Mouse (Mus musculus) heart, embryonic 15.5 days (tissue): Measurements from ENCODE around the gene Gnb5. TPM values are rescaled to one million over a fixed set of nuclear protein-coding genes. Genes with fewer than 3 reads are reported as not detected.
"Not testable (repeated sequence)": the region's sequence is repeated elsewhere in the genome, so short reads cannot be mapped to it uniquely, and the experiment has no call there.

Experiments used
- ATAC-seq: fragments of 200-750 bp; cut with Nextera tagmentation; replicated peaks from 2 replicates; pipeline ENCODE4 v1.8.0; 2017; ENCODE audit warnings: low read depth, moderate TSS enrichment; ENCODE audit not compliant: insufficient number of reproducible peaks, insufficient read depth, low FRiP score
- H3K27ac ChIP-seq: fragments of 300-500 bp; sonication (generic); 2 replicates; pipeline ENCODE4 v1.5.1; 2015; ENCODE audit warnings: mild to moderate bottlenecking, inconsistent platforms
- H3K27me3 ChIP-seq: fragments of 300-500 bp; sonication (generic); 2 replicates; pipeline ENCODE4 v1.6.1; 2015; ENCODE audit warnings: inconsistent platforms
- H3K36me3 ChIP-seq: fragments of 300-500 bp; sonication (generic); 2 replicates; pipeline ENCODE4 v1.6.1; 2015; ENCODE audit warnings: mild to moderate bottlenecking, inconsistent platforms
- H3K4me1 ChIP-seq: fragments of 300-500 bp; sonication (generic); replicated peaks from 2 replicates; pipeline ENCODE4 v1.6.1; 2015; ENCODE audit warnings: inconsistent platforms
- H3K4me2 ChIP-seq: fragments of 300-500 bp; sonication (generic); 2 replicates; pipeline ENCODE4 v1.6.1; 2015; ENCODE audit warnings: inconsistent platforms, mild to moderate bottlenecking, moderate library complexity
- H3K4me3 ChIP-seq: fragments of 300-500 bp; sonication (generic); 2 replicates; pipeline ENCODE4 v1.5.1; 2015; ENCODE audit warnings: mild to moderate bottlenecking, inconsistent platforms
- H3K9ac ChIP-seq: fragments of 300-500 bp; sonication (generic); 2 replicates; pipeline ENCODE4 v1.6.1; 2015; ENCODE audit warnings: mild to moderate bottlenecking, inconsistent platforms
- H3K9me3 ChIP-seq: fragments of 300-500 bp; sonication (generic); replicated peaks from 2 replicates; pipeline ENCODE4 v1.6.1; 2016; ENCODE audit warnings: inconsistent platforms
- WGBS: fragments of 180-500 bp; shearing (Covaris S2); methylation state at CpG from one replicate; pipeline ENCODE4 v1.1.7; 2015; ENCODE audit warnings: mixed read lengths; 5-methylcytosine and 5-hydroxymethylcytosine counted together
- polyA plus RNA-seq: library from polyadenylated mRNA; unstranded; fragments of >200 nt; fragmentation: Nextera tagmentation; extraction: Ambion mirVana; gene quantifications from 2 replicates; pipeline ENCODE4 v1.2.1, GENCODE M21; 2015

Gene Gnb5
- polyA plus RNA-seq, 1 experiment from 2014 or later: 56.1 TPM

- no peaks in the 10 kb centered on the region for H3K36me3 ChIP-seq
- 76% methylated on average over 4 of the region's 4 CpGs for WGBS
- peaks cover 6% of the 10 kb centered on the region for H3K4me1 ChIP-seq
- no peak overlapping the region for H3K4me3 ChIP-seq
- no peaks in the 10 kb centered on the region for H3K27me3 ChIP-seq
- H3K27ac ChIP-seq: no peak overlapping the region
- no peak overlapping the region for H3K4me2 ChIP-seq
- no peak for ATAC-seq
- H3K9me3 ChIP-seq: no peaks in the 10 kb centered on the region
- H3K9ac ChIP-seq: no peak overlapping the region
These were observed 56.1 kb downstream of the Gnb5 start for GRCm38 (mm10) chr9:75362201-75362600.

- no peak overlapping the region for H3K4me3 ChIP-seq
- WGBS: 41% methylated on average over 5 of the region's 5 CpGs
- H3K4me1 ChIP-seq: peaks cover 6% of the 10 kb centered on the region
- no peak for ATAC-seq
- no peak overlapping the region for H3K27ac ChIP-seq
- no peaks in the 10 kb centered on the region for H3K9me3 ChIP-seq
- H3K4me2 ChIP-seq: no peak overlapping the region
- no peaks in the 10 kb centered on the region for H3K36me3 ChIP-seq
- H3K27me3 ChIP-seq: no peaks in the 10 kb centered on the region
- H3K9ac ChIP-seq: no peak overlapping the region
These were observed 56.9 kb downstream of the Gnb5 start for GRCm38 (mm10) chr9:75363001-75363400.

GRCm38 (mm10) chr9:75363702-75364101, 57.6 kb downstream of the Gnb5 start:
- WGBS: 62% methylated on average over 7 of the region's 7 CpGs

GRCm38 (mm10) chr9:75365195-75365594, 59.1 kb downstream of the Gnb5 start:
- Histone ChIP-seq H3K4me1 (peaks cover 6% of the 10 kb centered on the region), H3K9me3 (no peaks in the 10 kb centered on the region), H3K4me2 (no peak overlapping the region), H3K27ac (no peak overlapping the region), H3K27me3 (no peaks in the 10 kb centered on the region), H3K9ac (no peak overlapping the region), H3K36me3 (no peaks in the 10 kb centered on the region), H3K4me3 (no peak overlapping the region)
- no peak for ATAC-seq
- WGBS: 80% methylated on average over 4 of the region's 4 CpGs

More at GRCm38 (mm10) chr9:75363702-75364101, 57.6 kb downstream of the Gnb5 start:
- H3K36me3 ChIP-seq, H3K27me3 ChIP-seq, H3K4me2 ChIP-seq, H3K9ac ChIP-seq, H3K9me3 ChIP-seq, ATAC-seq, H3K4me1 ChIP-seq, H3K27ac ChIP-seq, H3K4me3 ChIP-seq: not testable (repeated sequence)

GRCm38 (mm10) chr9:75366191-75366590, 60.1 kb downstream of the Gnb5 start:
- H3K36me3 ChIP-seq: no peaks in the 10 kb centered on the region
- H3K4me1 ChIP-seq: peaks cover 6% of the 10 kb centered on the region
- WGBS: 73% methylated on average over 5 of the region's 5 CpGs
- H3K4me2 ChIP-seq: no peak overlapping the region
- no peak overlapping the region for H3K4me3 ChIP-seq
- H3K27ac ChIP-seq: no peak overlapping the region
- H3K9ac ChIP-seq: no peak overlapping the region
- H3K9me3 ChIP-seq: no peaks in the 10 kb centered on the region
- no peaks in the 10 kb centered on the region for H3K27me3 ChIP-seq
- ATAC-seq: no peak

GRCm38 (mm10) chr9:75368779-75369178, 62.7 kb downstream of the Gnb5 start:
- no peak overlapping the region for H3K4me2 ChIP-seq
- H3K36me3 ChIP-seq: no peaks in the 10 kb centered on the region
- H3K4me1 ChIP-seq: no peaks in the 10 kb centered on the region
- no peak overlapping the region for H3K27ac ChIP-seq
- ATAC-seq: no peak
- H3K9ac ChIP-seq: no peak overlapping the region
- WGBS: 53% methylated on average over 3 of the region's 3 CpGs
- H3K27me3 ChIP-seq: no peaks in the 10 kb centered on the region
- no peaks in the 10 kb centered on the region for H3K9me3 ChIP-seq
- H3K4me3 ChIP-seq: no peak overlapping the region

- ATAC-seq: no peak
- no peak overlapping the region for H3K4me3 ChIP-seq
- H3K27ac ChIP-seq: no peak overlapping the region
- no peaks in the 10 kb centered on the region for H3K36me3 ChIP-seq
- no peak overlapping the region for H3K9ac ChIP-seq
- WGBS: 92% methylated on average over 9 of the region's 9 CpGs
- no peaks in the 10 kb centered on the region for H3K4me1 ChIP-seq
- no peaks in the 10 kb centered on the region for H3K27me3 ChIP-seq
- H3K9me3 ChIP-seq: no peaks in the 10 kb centered on the region
- H3K4me2 ChIP-seq: no peak overlapping the region
These were observed 69.5 kb downstream of the Gnb5 start for GRCm38 (mm10) chr9:75375606-75376005.

GRCm38 (mm10) chr9:75376428-75376827, 70.3 kb downstream of the Gnb5 start:
- Histone ChIP-seq H3K4me3 (no peak overlapping the region), H3K27ac (no peak overlapping the region), H3K4me1 (no peaks in the 10 kb centered on the region), H3K9ac (no peak overlapping the region), H3K36me3 (no peaks in the 10 kb centered on the region), H3K4me2 (no peak overlapping the region), H3K27me3 (no peaks in the 10 kb centered on the region), H3K9me3 (no peaks in the 10 kb centered on the region)
- WGBS: 59% methylated on average over 1 of the region's 1 CpGs
- no peak for ATAC-seq

GRCm38 (mm10) chr9:75378774-75379173, 72.7 kb downstream of the Gnb5 start:
- 76% methylated on average over 2 of the region's 2 CpGs for WGBS
- Histone ChIP-seq H3K4me3 (no peak overlapping the region), H3K4me1 (no peaks in the 10 kb centered on the region), H3K9me3 (no peaks in the 10 kb centered on the region), H3K9ac (no peak overlapping the region), H3K27ac (no peak overlapping the region), H3K27me3 (no peaks in the 10 kb centered on the region), H3K4me2 (no peak overlapping the region), H3K36me3 (no peaks in the 10 kb centered on the region)
- ATAC-seq: no peak

GRCm38 (mm10) chr9:75382825-75383224, 76.7 kb downstream of the Gnb5 start:
- no peak for ATAC-seq
- Histone ChIP-seq H3K27me3 (no peaks in the 10 kb centered on the region), H3K9me3 (no peaks in the 10 kb centered on the region), H3K4me1 (no peaks in the 10 kb centered on the region), H3K4me2 (no peak overlapping the region), H3K36me3 (peaks cover 19% of the 10 kb centered on the region), H3K4me3 (no peak overlapping the region), H3K9ac (no peak overlapping the region), H3K27ac (no peak overlapping the region)
- 88% methylated on average over 14 of the region's 14 CpGs for WGBS

- no peaks in the 10 kb centered on the region for H3K4me1 ChIP-seq
- H3K9me3 ChIP-seq: no peaks in the 10 kb centered on the region
- H3K36me3 ChIP-seq: peaks cover 25% of the 10 kb centered on the region
- no peak overlapping the region for H3K4me3 ChIP-seq
- H3K27ac ChIP-seq: no peak overlapping the region
- H3K27me3 ChIP-seq: no peaks in the 10 kb centered on the region
- no peak overlapping the region for H3K9ac ChIP-seq
- H3K4me2 ChIP-seq: no peak overlapping the region
- 76% methylated on average over 9 of the region's 9 CpGs for WGBS
- ATAC-seq: no peak
These were observed 77.7 kb downstream of the Gnb5 start for GRCm38 (mm10) chr9:75383785-75384184.

- Histone ChIP-seq H3K27ac (no peak overlapping the region), H3K4me3 (no peak overlapping the region), H3K36me3 (peaks cover 31% of the 10 kb centered on the region), H3K4me2 (no peak overlapping the region), H3K4me1 (no peaks in the 10 kb centered on the region), H3K9ac (no peak overlapping the region), H3K27me3 (no peaks in the 10 kb centered on the region), H3K9me3 (no peaks in the 10 kb centered on the region)
- WGBS: 81% methylated on average over 3 of the region's 3 CpGs
- ATAC-seq: no peak
These were observed 78.4 kb downstream of the Gnb5 start for GRCm38 (mm10) chr9:75384337-75384962.
